Mouse (Mus musculus): ENCODE data around the gene Ppp1cb.
"Not testable (repeated sequence)": the region's sequence is repeated elsewhere in the genome, so short reads cannot be mapped to it uniquely, and the experiment has no call there.

The Ppp1cb gene

DNA sequence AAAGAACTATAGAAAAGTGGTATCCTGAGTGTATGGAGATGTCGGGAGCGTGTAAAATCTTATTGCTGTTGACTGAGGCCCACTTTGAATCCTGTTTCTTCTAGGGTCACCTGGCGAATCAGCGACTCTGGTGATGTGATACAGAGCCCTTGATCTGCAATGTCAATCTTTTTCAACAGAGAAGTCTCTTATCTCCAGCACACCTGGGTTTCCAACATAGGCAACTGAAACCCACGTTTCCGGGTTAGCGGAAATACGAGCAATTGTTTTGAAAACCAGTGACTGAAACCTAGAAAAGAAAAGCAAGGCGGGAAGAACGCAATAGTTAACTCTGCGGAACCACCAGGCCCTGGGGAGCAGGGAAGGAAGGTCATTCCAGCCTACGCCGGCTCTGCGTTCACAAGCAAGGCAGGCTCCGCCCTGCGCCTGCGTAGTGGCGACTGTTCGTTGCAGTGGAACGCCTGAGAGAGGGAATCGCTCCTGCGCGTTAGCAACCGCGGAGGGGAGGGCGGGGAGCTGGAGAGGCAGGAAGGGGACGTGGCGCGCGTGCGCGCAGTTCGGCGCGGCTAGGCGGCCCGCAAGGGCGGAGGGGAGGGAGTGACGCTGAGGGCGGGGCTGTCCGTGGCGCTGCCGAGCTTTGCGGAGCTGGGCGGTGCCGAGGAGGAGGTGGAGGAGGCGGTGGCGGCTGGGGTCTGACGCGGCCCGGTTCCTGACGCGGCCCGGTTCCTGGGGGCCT, at the start of gene Ppp1cb:
TSS of gene Ppp1cb (plus strand) at position 436 of the 736 bp plus-strand sequence.
- DNase-seq (ENCODE audit: low spot score in 2 of 2) = peak; percentile 94 to 95

DNA sequence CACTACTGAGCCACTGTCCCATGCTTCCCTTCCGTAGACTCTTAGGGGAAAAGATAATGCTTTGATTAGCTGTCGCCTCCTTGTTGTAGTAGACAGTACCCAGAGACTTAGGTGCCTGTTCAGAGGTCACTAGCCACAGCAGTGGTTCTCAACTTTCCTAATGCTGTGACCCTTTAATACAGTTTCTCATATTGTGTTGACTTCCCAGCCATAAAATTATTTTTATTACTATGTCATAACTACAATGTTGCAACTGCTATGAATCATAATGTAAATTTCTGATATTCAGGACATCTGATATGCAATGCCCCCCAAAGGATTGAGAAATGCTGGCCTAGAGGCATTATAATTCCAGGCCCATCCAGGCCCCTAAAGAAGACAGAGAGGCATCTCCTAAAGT, 48.9 kb upstream of the Ppp1cb start:
- no peak for DNase-seq (ENCODE audit: low spot score in 2 of 2)

DNA sequence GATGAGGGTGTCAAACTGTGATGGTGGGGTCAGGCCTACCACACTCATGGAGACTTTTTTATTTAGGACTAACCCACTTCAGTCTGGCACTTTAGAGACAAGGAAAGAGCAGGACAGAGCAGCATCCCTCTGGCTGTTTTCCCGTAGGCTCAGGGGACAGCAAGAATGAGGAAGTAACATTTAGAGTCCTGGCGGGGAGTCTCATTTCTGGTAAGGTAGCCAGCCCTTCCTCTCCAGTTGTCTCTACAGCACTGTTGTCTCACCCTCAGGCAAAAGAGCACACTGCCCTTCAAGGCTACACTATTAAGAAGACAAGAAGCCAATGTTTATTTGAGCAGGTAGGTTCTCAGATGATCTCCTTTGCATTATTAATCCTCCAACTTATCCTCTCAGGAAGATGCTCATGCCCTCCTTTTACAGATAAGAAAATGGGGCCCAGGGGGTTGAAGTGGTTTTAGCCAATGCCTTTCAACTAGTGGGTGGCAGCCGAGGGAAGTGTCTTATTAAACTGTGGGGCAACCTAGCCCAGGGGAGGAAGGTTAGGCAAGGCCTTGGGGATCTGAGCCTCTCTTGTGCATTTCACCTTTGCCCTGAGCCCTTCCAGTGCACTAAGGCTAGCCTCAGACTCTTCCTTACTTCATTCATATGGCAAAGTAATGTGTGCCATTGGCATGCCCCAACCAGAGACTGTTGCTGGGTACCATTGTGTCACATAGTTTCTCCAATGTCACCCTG, 47.5 kb upstream of the Ppp1cb start:
- no peak for DNase-seq (ENCODE audit: low spot score in 2 of 2)

DNA sequence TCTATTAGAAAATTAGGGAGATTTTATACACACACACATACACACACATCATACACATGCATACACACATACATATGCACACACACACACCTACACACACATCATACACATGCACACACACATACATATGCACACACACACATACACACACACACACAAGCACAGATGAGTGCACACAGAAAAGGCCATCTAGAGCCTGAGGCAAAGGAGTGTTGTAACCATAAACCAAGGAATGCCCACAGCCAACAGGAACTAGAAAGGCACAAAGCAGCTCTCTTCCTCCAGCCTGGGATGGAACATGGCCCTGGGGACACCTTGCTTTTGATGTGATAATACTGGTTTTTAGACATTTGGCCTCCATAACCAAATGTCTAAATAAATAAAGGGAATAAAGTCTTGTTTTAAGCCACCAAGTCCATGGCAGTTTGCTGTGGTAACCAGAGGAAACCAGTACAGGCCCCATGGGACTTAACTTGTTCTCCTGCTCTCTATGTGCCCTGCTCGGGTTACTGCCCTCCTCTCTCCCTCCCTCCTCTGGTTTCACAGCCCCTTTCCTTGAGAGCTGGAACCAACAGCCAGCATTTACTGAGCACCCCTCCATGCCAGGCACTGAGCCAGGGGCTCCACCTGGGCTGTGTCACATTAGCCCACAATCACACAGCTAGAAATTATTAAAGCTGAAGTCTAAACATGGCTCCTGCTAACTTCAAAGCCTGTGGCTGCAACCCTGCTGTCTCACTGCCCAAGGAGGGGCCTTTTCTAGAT, 46.3 kb upstream of the Ppp1cb start:
- no peak for DNase-seq (ENCODE audit: low spot score in 2 of 2)

DNA sequence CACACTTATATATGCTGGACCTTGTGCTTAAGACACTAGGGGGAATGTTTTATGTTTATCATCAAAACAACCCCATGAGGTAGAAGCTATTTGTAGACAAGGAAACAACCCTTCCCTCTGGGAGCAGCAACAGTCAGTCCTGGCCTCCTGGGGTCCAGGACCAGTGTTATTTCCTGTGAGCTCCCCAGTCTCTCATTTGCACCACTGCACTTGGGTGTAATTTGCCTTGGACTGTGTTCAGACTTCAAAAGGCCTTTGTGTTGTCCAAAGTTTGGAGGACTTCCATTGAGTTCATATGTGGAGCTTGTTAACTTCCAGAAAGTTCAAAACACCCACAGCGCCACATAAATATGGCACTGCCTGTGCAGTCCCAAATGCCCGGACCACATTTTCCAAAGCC, 45.6 kb upstream of the Ppp1cb start:
- no peak for DNase-seq (ENCODE audit: low spot score in 2 of 2)

DNA sequence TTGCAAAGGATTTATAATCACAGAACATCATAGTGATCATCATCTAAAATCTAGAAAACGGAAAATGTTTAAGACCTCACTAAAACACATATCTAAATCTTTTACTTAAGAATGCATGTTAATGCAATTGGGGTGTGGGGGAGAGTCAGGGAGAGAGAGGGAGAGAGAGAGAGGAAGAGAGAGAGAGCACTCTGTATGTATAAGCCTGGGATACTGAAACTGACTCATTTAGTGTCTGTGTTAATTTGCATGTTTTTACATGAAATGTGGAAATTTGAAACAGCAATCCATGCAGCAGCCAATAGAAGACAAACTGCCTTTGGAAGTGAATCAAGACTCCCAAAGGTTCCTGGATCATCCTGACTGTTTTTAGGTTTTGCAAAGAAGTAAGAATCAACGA, 45.1 kb upstream of the Ppp1cb start:
- DNase-seq (ENCODE audit: low spot score in 2 of 2) = no peak

GRCm38 (mm10) chr5:32414461-32414985, 44.1 kb upstream of the Ppp1cb start:
- DNase-seq (ENCODE audit: low spot score in 2 of 2) = no peak

DNA sequence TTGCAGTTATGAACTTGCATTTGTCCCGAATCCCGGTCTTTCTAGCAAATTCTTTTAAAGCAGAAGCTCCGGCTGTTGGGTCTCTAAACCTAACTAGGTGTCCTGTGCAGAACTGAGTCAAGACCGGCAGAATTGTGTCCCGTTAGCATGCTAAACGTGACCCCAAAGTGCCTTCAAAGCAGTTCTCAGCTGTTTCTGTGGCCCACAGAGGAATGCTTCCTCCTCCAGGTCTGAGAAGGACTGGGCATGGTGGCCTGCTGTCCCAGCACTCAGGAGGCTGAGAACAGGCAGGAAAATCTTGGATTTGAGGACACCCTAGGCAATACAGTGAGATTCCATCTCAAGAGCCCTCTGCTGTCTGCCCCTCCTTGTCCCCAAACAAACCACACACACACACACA, 43.1 kb upstream of the Ppp1cb start:
- DNase-seq (ENCODE audit: low spot score in 2 of 2) = no peak

DNA sequence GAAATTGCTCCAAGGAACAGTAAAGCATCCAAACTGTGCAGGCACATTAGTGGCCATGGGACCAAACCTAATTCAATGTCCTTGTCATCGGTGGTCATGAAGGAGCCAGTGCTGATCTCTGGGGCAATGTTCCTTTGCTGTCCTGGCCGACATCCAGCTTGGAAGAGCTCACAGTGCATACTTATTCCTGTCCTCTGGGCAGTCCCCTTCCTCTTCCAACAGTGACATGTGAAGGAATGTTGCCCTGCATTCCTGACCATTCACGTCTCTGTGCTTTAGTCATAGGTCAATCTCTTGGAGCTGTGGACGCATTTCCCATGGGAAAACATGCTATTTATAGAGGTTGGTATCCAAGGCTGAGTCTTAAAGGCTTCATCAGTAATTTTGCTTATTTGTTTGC, 41.8 kb upstream of the Ppp1cb start:
- DNase-seq (ENCODE audit: low spot score in 2 of 2) = no peak

- DNase-seq (ENCODE audit: low spot score in 2 of 2) = no peak
Measured at GRCm38 (mm10) chr5:32422081-32422589, 36.5 kb upstream of the Ppp1cb start.

- no peak for DNase-seq (ENCODE audit: low spot score in 2 of 2)
Measured at GRCm38 (mm10) chr5:32423339-32424046, 35.1 kb upstream of the Ppp1cb start.

GRCm38 (mm10) chr5:32424464-32424863, 34.2 kb upstream of the Ppp1cb start:
- no peak for DNase-seq (ENCODE audit: low spot score in 2 of 2)

GRCm38 (mm10) chr5:32425485-32426171, 33.0 kb upstream of the Ppp1cb start:
- no peak for DNase-seq (ENCODE audit: low spot score in 2 of 2)

GRCm38 (mm10) chr5:32430399-32430798, 28.2 kb upstream of the Ppp1cb start:
- DNase-seq (ENCODE audit: low spot score in 2 of 2) = no peak

GRCm38 (mm10) chr5:32434346-32434745, 24.3 kb upstream of the Ppp1cb start:
- not testable (repeated sequence) for DNase-seq (ENCODE audit: low spot score in 2 of 2)

DNA sequence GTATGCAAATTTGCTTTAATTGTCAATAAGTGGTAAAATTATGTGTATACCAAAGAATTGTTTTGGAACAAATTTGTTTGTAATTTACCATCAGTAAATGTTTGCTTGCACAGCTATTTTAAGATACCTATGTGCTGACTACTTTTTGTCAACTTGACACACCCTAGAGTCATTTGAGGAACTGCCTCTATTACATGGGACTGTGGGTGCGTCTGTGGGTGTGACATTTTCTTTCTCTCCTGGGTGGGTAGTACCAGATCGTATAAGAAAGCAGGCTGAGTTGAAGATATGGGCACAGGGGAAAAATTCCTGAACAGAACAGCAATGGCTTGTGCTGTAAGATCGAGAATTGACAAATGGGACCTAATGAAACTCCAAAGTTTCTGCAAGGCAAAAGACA, 23.0 kb upstream of the Ppp1cb start:
- no peak for DNase-seq (ENCODE audit: low spot score in 2 of 2)

DNA sequence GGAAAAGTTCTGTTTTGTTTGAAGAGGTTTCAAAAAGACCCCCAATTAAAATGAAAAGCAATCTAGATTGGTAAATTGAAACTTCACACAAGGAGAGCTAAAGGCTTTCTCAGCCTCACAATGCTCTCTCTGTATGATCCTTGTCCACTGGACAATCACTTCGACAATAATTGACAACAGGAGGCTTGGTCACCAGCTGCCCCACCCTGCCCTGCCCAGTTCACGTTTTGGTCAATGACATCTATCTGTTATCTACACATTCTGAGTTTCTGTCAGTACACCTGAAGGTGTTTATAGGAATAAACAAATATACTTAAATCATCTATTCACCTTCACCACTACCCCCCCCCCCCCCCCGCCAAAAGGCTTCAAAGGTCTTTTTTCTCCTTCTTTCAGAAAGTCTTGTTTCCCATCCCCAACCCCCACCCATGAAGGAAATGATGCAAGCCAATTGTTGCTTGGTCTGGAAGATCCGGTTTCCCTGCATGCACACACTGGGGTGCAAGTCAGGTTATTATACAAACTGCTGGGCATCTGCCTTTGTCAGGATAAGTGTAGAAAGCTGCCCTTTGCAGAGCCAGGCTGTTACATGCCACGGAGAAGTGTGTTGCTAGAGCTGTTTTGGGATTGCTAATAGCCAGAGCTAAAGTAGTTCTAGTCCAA, 20.6 kb upstream of the Ppp1cb start:
- no peak for DNase-seq (ENCODE audit: low spot score in 2 of 2)

GRCm38 (mm10) chr5:32438564-32438922, 20.1 kb upstream of the Ppp1cb start:
- DNase-seq (ENCODE audit: low spot score in 2 of 2) = no peak

GRCm38 (mm10) chr5:32441336-32441735, 17.3 kb upstream of the Ppp1cb start:
- no peak for DNase-seq (ENCODE audit: low spot score in 2 of 2)

GRCm38 (mm10) chr5:32441992-32442575, 16.6 kb upstream of the Ppp1cb start:
- DNase-seq (ENCODE audit: low spot score in 2 of 2) = no peak
